Mouse (Mus musculus): Measurements from ENCODE around the gene Cubn. TPM values are rescaled to one million over a fixed set of nuclear protein-coding genes. Genes with fewer than 3 reads are reported as not detected.
A peak's percentile ranks its signal among the peaks of the same experiment; 100 is the strongest.

Cubn gene
- total RNA-seq, 2 experiments from 2014 or later: 0.87 to 1.2 TPM

GRCm38 (mm10) chr2:13407698-13408097, 83.9 kb downstream of the Cubn start:
- DNase-seq: no peak

- peak; percentile 60 to 73 for DNase-seq
Observed at GRCm38 (mm10) chr2:13407272-13407671, 84.3 kb downstream of the Cubn start.

- peak; percentile 42 to 56 for DNase-seq
Observed at GRCm38 (mm10) chr2:13404986-13405678, 86.5 kb downstream of the Cubn start.

- DNase-seq: peak; percentile 53 to 74
Observed at GRCm38 (mm10) chr2:13400831-13401230, 90.8 kb downstream of the Cubn start.

- no peak for DNase-seq
Observed at GRCm38 (mm10) chr2:13399480-13400072, 92.0 kb downstream of the Cubn start.

GRCm38 (mm10) chr2:13398955-13399354, 92.7 kb downstream of the Cubn start:
- peak; percentile 72 to 83 for DNase-seq

- DNase-seq: no peak
Observed at GRCm38 (mm10) chr2:13398551-13398950, 93.1 kb downstream of the Cubn start.

GRCm38 (mm10) chr2:13396124-13396540, 95.5 kb downstream of the Cubn start:
- DNase-seq: peak; percentile 61 to 72

- DNase-seq: peak in 1 of 2 experiments; percentile 76
Observed at GRCm38 (mm10) chr2:13391018-13391417, 100.6 kb downstream of the Cubn start.

GRCm38 (mm10) chr2:13386631-13387030, 105.0 kb downstream of the Cubn start:
- no peak for DNase-seq

GRCm38 (mm10) chr2:13385542-13386345, 105.9 kb downstream of the Cubn start:
- peak in 1 of 2 experiments; percentile 53 for DNase-seq

- DNase-seq: peak; percentile 65 to 84
Observed at GRCm38 (mm10) chr2:13384775-13385541, 106.7 kb downstream of the Cubn start.

- no peak for DNase-seq
Observed at GRCm38 (mm10) chr2:13376166-13376565, 115.4 kb downstream of the Cubn start.

GRCm38 (mm10) chr2:13373291-13373690, 118.3 kb downstream of the Cubn start:
- DNase-seq: no peak

- no peak for DNase-seq
Observed at GRCm38 (mm10) chr2:13372825-13373224, 118.8 kb downstream of the Cubn start.

- DNase-seq: peak; percentile 62 to 87
Observed at GRCm38 (mm10) chr2:13372256-13372824, 119.3 kb downstream of the Cubn start.

- peak in 1 of 2 experiments; percentile 68 for DNase-seq
Observed at GRCm38 (mm10) chr2:13371797-13372170, 119.8 kb downstream of the Cubn start.

- peak; percentile 41 to 42 for DNase-seq
Observed at GRCm38 (mm10) chr2:13371072-13371796, 120.4 kb downstream of the Cubn start.

- DNase-seq: no peak
Observed at GRCm38 (mm10) chr2:13370556-13370955, 121.1 kb downstream of the Cubn start.

- DNase-seq: no peak
Observed at GRCm38 (mm10) chr2:13368517-13368916, 123.1 kb downstream of the Cubn start.
